Mouse (Mus musculus): ENCODE data around the gene Tspo2. TPM values are rescaled to one million over a fixed set of nuclear protein-coding genes. Genes with fewer than 3 reads are reported as not detected.

Gene Tspo2
- 5.2 and 11.2 TPM in 2 replicates for polyA plus RNA-seq (2012; rRNA removed)

GRCm38 (mm10) chr17:48451353-48451675 lies at the start of gene Tspo2:
Gene Tspo2 (minus strand): TSS chr17:48451522.

GRCm38 (mm10) chr17:48454688-48455087 lies 3.4 kb upstream of the Tspo2 start, which contains the start of gene Unc5cl:
Gene Unc5cl (plus strand): TSS chr17:48454901.

GRCm38 (mm10) chr17:48432158-48432980 lies 19.0 kb downstream of the Tspo2 start, which contains the start of gene Apobec2:
Gene Apobec2 (minus strand): TSS chr17:48432930.

GRCm38 (mm10) chr17:48409380-48410298 lies 41.7 kb downstream of the Tspo2 start, which contains the start of the genes Nfya and Oard1:
Gene Nfya (minus strand): TSS chr17:48409906.
Gene Oard1 (plus strand): TSS chr17:48410014.

Other genes starting within 250 kb of the Tspo2 start
- gene Trem1, start 218.8 kb downstream of the Tspo2 start, polyA plus RNA-seq (2012; rRNA removed): 0.02 and 0.04 TPM in 2 replicates
- 0.05 and 0.06 TPM in 2 replicates for gene Trem3, start 203.7 kb downstream of the Tspo2 start, polyA plus RNA-seq (2012; rRNA removed)
- 0.08 and 0.36 TPM in 2 replicates for gene Treml4, start 187.2 kb downstream of the Tspo2 start, polyA plus RNA-seq (2012; rRNA removed)
- gene Treml2, start 152.0 kb downstream of the Tspo2 start, polyA plus RNA-seq (2012; rRNA removed): 3.0 and 3.4 TPM in 2 replicates
- 0.20 and 0.24 TPM in 2 replicates for gene B430306N03Rik, start 135.4 kb downstream of the Tspo2 start, polyA plus RNA-seq (2012; rRNA removed)
- gene Trem2, start 105.1 kb downstream of the Tspo2 start, polyA plus RNA-seq (2012; rRNA removed): 4.6 and 10.6 TPM in 2 replicates
- 3.7 and 5.3 TPM in 2 replicates for gene Treml1, start 91.6 kb downstream of the Tspo2 start, polyA plus RNA-seq (2012; rRNA removed)
- 49.9 and 95.5 TPM in 2 replicates for gene Nfya, start 41.6 kb downstream of the Tspo2 start, polyA plus RNA-seq (2012; rRNA removed)
- gene Oard1, start 41.5 kb downstream of the Tspo2 start, polyA plus RNA-seq (2012; rRNA removed): 53.7 and 61.8 TPM in 2 replicates
- 1.9 and 5.0 TPM in 2 replicates for gene Apobec2, start 18.6 kb downstream of the Tspo2 start, polyA plus RNA-seq (2012; rRNA removed)
- 0.27 and 0.42 TPM in 2 replicates for gene Unc5cl, start 3.4 kb upstream of the Tspo2 start, polyA plus RNA-seq (2012; rRNA removed)